Mouse (Mus musculus) hindbrain, embryonic 12.5 days (tissue): ENCODE data around the gene Hist1h4d. TPM values are rescaled to one million over a fixed set of nuclear protein-coding genes. Genes with fewer than 3 reads are reported as not detected.
"Not testable (repeated sequence)": the region's sequence is repeated elsewhere in the genome, so short reads cannot be mapped to it uniquely, and the experiment has no call there.

Experiments used
- ATAC-seq: fragments of 200-750 bp; cut with Nextera tagmentation; 2 replicates; pipeline ENCODE4 v1.8.0; 2017; ENCODE audit warnings: moderate TSS enrichment; ENCODE audit not compliant: low FRiP score
- H3K27ac ChIP-seq: fragments of 300-500 bp; sonication (generic); 2 replicates; pipeline ENCODE4 v1.5.1; 2016; ENCODE audit warnings: mild to moderate bottlenecking
- H3K27me3 ChIP-seq: fragments of 300-500 bp; sonication (generic); 2 replicates; pipeline ENCODE4 v1.6.1; 2016; ENCODE audit warnings: mild to moderate bottlenecking
- H3K36me3 ChIP-seq: fragments of 300-500 bp; sonication (generic); 2 replicates; pipeline ENCODE4 v1.6.1; 2016; ENCODE audit warnings: mild to moderate bottlenecking
- H3K4me1 ChIP-seq: fragments of 300-500 bp; sonication (generic); 2 replicates; pipeline ENCODE4 v1.6.1; 2016
- H3K4me2 ChIP-seq: fragments of 300-500 bp; sonication (generic); replicated peaks from 2 replicates; pipeline ENCODE4 v1.6.1; 2016; ENCODE audit warnings: mild to moderate bottlenecking
- H3K4me3 ChIP-seq: fragments of 300-500 bp; sonication (generic); 2 replicates; pipeline ENCODE4 v1.5.1; 2016; ENCODE audit warnings: mild to moderate bottlenecking
- H3K9ac ChIP-seq: fragments of 300-500 bp; sonication (generic); 2 replicates; pipeline ENCODE4 v1.6.1; 2016; ENCODE audit warnings: mild to moderate bottlenecking, moderate library complexity
- H3K9me3 ChIP-seq: fragments of 300-500 bp; sonication (generic); replicated peaks from 2 replicates; pipeline ENCODE4 v1.6.1; 2016; ENCODE audit warnings: mild to moderate bottlenecking
- WGBS: fragments of 180-500 bp; shearing (Covaris S2); methylation state at CpG from one replicate; pipeline ENCODE4 v1.1.7; 2016; 5-methylcytosine and 5-hydroxymethylcytosine counted together
- polyA plus RNA-seq: library from polyadenylated mRNA; unstranded; fragments of >200 nt; fragmentation: Nextera tagmentation; extraction: Ambion mirVana; gene quantifications from 2 replicates; pipeline ENCODE4 v1.2.1, GENCODE M21; 2016

Gene Hist1h4d
- polyA plus RNA-seq, 1 experiment from 2014 or later, result 82.3 TPM

DNA sequence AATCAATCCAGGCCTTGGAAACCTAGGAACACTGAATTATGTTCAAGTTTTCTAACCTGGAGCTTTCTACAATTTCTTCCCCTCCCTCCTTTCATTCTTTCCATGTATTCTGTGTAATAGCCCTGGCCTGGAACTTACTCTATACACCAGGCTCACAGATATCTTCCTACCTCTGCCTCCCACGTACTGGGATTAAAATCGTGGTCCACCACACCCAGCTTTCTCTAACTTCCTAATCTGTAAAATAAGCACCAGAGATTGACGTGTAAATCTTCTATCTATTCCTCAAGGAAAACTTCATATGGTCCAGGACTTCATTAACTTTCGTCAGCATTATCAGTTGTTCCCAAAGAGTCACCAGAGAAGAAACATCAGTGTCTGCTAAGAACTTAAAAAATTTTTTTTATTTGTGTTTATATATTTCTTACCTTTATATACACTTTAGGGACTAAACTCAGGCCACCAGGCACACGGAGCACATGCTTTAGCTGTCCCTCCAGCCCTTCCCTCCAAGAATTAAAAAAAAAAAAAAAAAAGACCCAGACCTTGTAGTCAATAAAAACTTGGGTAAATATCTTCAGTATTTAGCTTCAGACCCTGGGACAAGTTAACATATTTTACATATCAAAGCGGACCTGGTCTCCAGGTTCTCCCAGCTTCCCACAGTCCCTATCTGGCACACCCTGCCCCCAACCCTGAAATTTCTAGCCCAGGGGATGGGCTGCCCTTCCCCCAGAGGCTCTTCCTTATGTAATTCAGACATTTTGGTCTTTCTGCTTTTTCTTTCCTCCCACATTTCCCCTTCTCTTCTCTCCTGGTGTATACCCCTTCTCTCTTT lies 1.0 kb downstream of the Hist1h4d start:
- peak overlapping the region; percentile 84 for H3K27ac ChIP-seq
- H3K4me3 ChIP-seq, result peak overlapping the region; percentile 51
- ATAC-seq, result no peak
- 2% methylated on average over 6 of the region's 6 CpGs for WGBS
- H3K9ac ChIP-seq, result peak overlapping the region; percentile 68
- no peaks in the 10 kb centered on the region for H3K9me3 ChIP-seq
- peaks cover 24% of the 10 kb centered on the region for H3K4me1 ChIP-seq
- no peaks in the 10 kb centered on the region for H3K36me3 ChIP-seq
- no peaks in the 10 kb centered on the region for H3K27me3 ChIP-seq
- peak overlapping the region; percentile 87 for H3K4me2 ChIP-seq

DNA sequence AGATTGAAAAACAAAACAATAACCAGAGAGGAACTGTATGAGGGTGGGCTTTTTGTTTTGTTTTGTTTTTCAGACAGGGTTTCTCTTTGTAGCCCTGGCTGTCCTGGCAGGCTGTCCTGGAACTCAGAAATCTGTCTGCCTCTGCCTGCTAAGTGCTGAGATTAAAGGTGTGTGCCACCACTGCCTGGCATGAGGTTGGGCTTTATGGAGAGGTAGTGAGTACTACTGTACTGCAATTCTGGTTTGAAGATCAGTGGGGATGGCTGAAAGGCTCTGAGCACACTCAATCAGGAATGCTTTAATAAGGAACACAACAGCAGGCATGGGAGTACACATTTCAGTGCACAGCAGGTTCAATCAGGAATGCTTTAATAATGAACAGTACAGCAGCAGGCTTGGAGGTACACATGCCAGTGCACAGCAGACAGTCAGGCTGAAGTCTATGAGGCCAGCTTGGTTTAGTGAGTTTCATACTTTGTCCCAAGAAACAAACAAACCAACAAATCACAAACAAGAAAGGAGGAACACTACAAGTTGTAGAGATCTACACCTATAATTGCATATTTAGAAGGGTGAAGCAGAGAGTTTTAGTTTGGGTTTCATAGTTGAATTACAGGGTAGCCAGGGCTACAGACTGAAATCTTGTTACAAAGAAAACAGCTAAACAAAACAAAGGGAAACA lies 2.1 kb downstream of the Hist1h4d start:
- Histone ChIP-seq H3K27me3 (no peaks in the 10 kb centered on the region), H3K36me3 (no peaks in the 10 kb centered on the region), H3K9ac (peak overlapping the region; percentile 1; the same call in 1 of the 2 replicates), H3K27ac (peak overlapping the region; percentile 84), H3K4me3 (no peak overlapping the region), H3K9me3 (no peaks in the 10 kb centered on the region), H3K4me1 (peaks cover 24% of the 10 kb centered on the region), H3K4me2 (peak overlapping the region; percentile 15; the same call in 1 of the 2 replicates)
- ATAC-seq, result no peak

DNA sequence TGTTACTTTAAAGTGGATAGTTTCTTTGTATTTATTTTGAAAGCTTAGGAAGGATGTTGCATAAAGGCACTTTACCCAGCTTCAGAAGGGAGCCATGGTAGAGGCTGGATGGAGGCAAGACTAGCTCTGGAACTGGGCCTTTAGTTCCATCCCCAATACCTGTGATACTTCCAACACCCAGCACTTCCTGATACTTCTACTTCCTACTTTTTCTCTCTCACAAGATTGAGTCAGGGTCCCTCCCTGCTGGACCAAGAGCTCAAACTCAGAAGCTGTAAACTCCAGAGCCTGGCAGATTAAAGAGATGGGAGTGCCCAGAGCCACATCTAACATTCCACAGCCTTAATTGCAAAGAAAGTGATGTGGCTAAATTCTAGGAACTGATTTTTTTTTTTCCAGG lies 2.9 kb downstream of the Hist1h4d start:
- H3K9me3 ChIP-seq, result no peaks in the 10 kb centered on the region
- peak overlapping the region; percentile 94 for H3K27ac ChIP-seq
- peak overlapping the region; percentile 37; the same call in 1 of the 2 replicates for H3K4me3 ChIP-seq
- peaks cover 24% of the 10 kb centered on the region for H3K4me1 ChIP-seq
- peak overlapping the region; percentile 69 for H3K4me2 ChIP-seq
- no peaks in the 10 kb centered on the region for H3K27me3 ChIP-seq
- H3K36me3 ChIP-seq, result no peaks in the 10 kb centered on the region
- ATAC-seq, result no peak
- peak overlapping the region; percentile 75 for H3K9ac ChIP-seq

DNA sequence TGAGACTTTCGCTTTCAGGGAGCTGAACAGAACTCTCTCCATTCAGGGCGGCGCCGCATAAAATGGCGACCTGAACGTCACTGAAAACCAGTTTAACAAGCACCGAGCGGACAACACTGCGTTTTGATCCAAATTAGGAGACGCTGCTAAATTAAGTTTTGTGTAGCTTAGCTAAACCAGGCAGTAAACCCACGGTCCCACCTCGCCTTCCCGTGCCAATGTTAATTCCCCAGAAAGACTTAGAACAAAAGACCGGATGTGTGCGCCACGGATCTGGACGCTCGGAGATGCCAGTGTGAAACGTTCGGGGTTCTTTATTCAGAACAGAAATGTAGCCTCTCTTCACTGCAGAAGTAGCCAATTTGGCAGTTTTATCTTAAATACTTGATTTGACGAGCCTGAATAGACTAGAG lies 3.6 kb downstream of the Hist1h4d start:
- peak overlapping the region; percentile 69 for H3K4me2 ChIP-seq
- H3K27me3 ChIP-seq, result no peaks in the 10 kb centered on the region
- peaks cover 24% of the 10 kb centered on the region for H3K4me1 ChIP-seq
- peak overlapping the region; percentile 75 for H3K9ac ChIP-seq
- H3K4me3 ChIP-seq, result peak overlapping the region; percentile 37
- WGBS, result under 1% methylated on average over 21 of the region's 21 CpGs
- peak; percentile 23; the same call in 1 of the 2 replicates for ATAC-seq
- H3K27ac ChIP-seq, result peak overlapping the region; percentile 94
- H3K36me3 ChIP-seq, result no peaks in the 10 kb centered on the region
- H3K9me3 ChIP-seq, result no peaks in the 10 kb centered on the region

DNA sequence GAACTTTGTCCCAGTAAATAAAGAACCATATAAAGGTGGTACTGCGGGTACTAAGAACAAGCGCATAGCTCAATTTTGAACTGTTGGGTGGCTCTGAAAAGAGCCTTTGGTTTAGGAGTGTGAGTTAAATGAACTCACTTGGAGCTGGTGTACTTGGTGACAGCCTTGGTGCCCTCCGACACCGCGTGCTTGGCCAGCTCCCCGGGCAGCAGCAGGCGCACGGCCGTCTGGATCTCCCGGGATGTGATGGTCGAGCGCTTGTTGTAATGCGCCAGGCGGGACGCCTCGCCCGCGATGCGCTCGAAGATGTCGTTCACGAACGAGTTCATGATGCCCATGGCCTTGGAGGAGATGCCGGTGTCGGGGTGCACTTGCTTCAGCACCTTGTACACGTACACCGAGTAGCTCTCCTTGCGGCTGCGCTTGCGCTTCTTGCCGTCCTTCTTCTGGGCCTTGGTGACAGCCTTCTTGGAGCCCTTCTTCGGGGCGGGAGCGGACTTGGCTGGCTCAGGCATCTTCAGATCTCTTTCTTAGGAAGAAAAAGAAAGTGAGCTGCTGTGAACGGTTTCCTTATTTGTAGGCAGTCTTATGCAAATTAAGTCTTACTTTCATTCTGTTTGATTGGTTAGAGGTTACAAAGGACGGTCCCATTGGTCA lies 4.2 kb downstream of the Hist1h4d start:
- H3K9me3 ChIP-seq, H3K27me3 ChIP-seq, H3K36me3 ChIP-seq: not testable (repeated sequence)
- Histone ChIP-seq H3K4me3 (peak overlapping the region; percentile 37), H3K27ac (peak overlapping the region; percentile 94), H3K9ac (peak overlapping the region; percentile 75), H3K4me1 (peaks cover 24% of the 10 kb centered on the region), H3K4me2 (peak overlapping the region; percentile 69)
- WGBS, result 0% methylated on average over 23 of the region's 36 CpGs
- ATAC-seq, result peak; percentile 91

DNA sequence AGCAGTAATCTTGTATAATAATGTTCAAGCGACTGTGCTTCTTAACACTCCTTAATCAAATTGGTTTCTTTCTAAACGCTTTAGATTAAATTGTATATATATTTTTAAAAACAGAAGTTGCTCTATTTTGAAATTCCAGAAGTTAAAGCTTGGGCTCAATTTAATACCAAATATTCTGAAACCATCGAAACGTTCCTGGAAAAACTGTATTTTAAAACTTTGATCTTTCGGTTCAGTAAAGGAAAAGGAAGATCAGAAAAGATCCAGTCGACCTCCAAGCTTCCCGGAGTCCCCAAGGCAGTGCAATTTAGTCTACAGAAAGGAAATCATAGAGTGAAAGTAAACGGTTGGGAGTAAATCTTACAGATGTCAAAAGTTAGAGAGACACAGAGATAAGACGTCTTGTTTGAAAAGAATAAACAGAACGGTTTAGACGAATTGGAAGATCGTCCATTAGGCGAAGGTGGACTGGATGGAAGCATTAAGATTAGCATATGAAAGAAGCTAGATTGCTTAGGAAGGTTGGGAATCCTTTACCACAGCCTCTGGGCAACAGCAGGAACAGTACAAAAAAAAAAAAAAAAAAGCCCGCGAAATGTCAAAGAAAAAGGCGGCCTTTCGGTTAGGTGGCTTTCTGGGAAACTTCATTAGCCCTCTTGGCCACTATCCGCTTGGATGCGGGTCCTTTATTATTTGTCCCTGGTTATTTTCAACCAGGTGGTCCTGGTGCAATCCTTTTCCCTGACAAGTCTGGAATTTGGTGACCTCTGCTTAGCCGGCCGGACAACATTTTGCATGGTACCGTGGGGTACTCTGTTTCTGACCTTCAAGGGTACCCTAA lies 4.9 kb downstream of the Hist1h4d start:
- H3K9me3 ChIP-seq, result no peaks in the 10 kb centered on the region
- peak overlapping the region; percentile 49 for H3K9ac ChIP-seq
- peak overlapping the region; percentile 69 for H3K4me2 ChIP-seq
- peak overlapping the region; percentile 94 for H3K27ac ChIP-seq
- H3K4me3 ChIP-seq, result peak overlapping the region; percentile 37
- H3K4me1 ChIP-seq, result peaks cover 24% of the 10 kb centered on the region
- no peaks in the 10 kb centered on the region for H3K36me3 ChIP-seq
- ATAC-seq, result no peak
- WGBS, result 3% methylated on average over 22 of the region's 22 CpGs
- H3K27me3 ChIP-seq, result no peaks in the 10 kb centered on the region

DNA sequence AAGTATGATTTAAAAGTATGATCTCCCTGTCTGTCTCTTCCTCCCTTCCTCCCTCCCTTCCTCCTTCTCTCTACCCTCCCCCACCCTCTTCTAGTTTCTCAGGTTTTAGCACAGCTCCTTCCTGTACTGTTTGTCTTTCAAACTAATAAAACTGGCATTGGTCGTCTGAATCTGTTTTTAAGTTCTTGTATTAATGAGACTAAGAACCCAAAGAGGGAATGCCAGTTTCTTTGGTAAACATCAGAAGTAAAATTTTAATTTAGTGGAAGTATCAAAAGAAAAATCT lies 5.5 kb downstream of the Hist1h4d start:
- Histone ChIP-seq H3K4me2 (peak overlapping the region; percentile 69), H3K4me3 (peak overlapping the region; percentile 24; the same call in 1 of the 2 replicates), H3K9ac (peak overlapping the region; percentile 49; the same call in 1 of the 2 replicates), H3K4me1 (peaks cover 22% of the 10 kb centered on the region), H3K27me3 (no peaks in the 10 kb centered on the region), H3K36me3 (no peaks in the 10 kb centered on the region), H3K27ac (peak overlapping the region; percentile 87), H3K9me3 (no peaks in the 10 kb centered on the region)
- 9% methylated on average over 1 of the region's 1 CpGs for WGBS
- no peak for ATAC-seq

DNA sequence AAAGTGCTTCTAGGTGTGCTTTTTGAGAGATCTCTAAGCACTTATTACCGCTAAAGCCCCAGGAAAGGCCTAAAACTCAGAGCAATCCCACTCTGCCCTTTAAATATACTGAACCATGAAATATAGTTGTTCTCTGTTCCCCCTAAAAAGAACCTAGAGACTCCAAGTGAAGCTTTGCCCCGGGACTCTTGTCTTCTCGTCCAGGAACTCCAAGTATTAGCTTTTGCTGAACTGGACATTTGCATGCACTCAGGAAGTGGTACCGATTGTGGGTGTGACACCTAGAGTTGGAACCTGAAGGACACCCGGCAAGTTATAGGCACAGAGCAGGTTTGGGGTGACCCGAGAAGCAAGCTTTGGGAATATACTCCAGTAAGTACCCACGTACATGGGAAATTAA lies 9.8 kb downstream of the Hist1h4d start:
- H3K9ac ChIP-seq, result no peak overlapping the region
- H3K36me3 ChIP-seq, result no peaks in the 10 kb centered on the region
- no peak overlapping the region for H3K27ac ChIP-seq
- 92% methylated on average over 7 of the region's 7 CpGs for WGBS
- H3K4me2 ChIP-seq, result no peak overlapping the region
- peaks cover 2% of the 10 kb centered on the region; the same call in 1 of the 2 replicates for H3K4me1 ChIP-seq
- H3K27me3 ChIP-seq, result no peaks in the 10 kb centered on the region
- ATAC-seq, result no peak
- H3K9me3 ChIP-seq, result no peaks in the 10 kb centered on the region
- H3K4me3 ChIP-seq, result no peak overlapping the region

DNA sequence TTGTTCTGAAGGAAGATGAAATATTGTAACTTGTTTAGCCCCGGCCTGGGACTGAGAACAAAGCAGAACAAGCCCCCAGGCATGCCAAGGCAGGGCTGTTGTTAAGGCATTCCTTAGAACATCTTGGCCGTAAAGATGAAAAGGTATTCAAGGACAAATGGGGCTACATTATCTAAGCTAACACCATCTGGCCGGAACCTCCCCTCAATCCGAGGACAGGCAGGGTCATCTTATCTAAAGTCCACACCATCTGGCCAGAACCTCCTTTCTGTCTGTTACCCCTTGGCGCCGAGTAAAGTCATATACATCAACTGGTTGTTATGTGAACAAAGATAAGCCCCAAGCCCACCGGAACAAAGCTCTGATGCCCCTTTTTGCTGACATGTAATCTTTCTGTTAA lies 10.5 kb downstream of the Hist1h4d start:
- not testable (repeated sequence) for H3K27me3 ChIP-seq, H3K27ac ChIP-seq, H3K4me1 ChIP-seq, ATAC-seq, H3K9me3 ChIP-seq, H3K4me2 ChIP-seq, H3K9ac ChIP-seq, H3K4me3 ChIP-seq, H3K36me3 ChIP-seq
- WGBS, result 88% methylated on average over 7 of the region's 7 CpGs

DNA sequence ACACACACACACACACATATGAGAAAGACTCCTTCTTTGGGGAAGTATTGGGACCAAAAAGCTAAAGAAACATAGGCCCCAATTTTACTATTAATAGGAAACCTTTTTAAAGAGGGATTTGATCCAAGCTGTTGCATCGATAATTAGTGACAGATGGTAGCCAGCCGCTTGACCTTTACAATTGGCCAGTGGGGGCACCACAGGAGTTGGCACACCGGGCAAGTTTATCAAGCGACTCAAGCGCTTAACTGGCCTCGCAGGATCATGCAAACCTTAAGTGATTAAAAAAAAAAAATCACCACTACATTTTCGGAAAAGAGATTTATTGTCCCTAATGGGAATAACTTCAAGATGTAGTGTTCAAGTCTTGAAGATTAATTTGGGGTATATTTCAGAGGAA lies 11.2 kb downstream of the Hist1h4d start:
- Histone ChIP-seq H3K27ac (no peak overlapping the region), H3K36me3 (no peaks in the 10 kb centered on the region), H3K4me1 (no peaks in the 10 kb centered on the region), H3K4me3 (no peak overlapping the region), H3K4me2 (no peak overlapping the region), H3K9ac (no peak overlapping the region), H3K9me3 (no peaks in the 10 kb centered on the region), H3K27me3 (no peaks in the 10 kb centered on the region)
- 82% methylated on average over 7 of the region's 7 CpGs for WGBS
- ATAC-seq, result no peak

DNA sequence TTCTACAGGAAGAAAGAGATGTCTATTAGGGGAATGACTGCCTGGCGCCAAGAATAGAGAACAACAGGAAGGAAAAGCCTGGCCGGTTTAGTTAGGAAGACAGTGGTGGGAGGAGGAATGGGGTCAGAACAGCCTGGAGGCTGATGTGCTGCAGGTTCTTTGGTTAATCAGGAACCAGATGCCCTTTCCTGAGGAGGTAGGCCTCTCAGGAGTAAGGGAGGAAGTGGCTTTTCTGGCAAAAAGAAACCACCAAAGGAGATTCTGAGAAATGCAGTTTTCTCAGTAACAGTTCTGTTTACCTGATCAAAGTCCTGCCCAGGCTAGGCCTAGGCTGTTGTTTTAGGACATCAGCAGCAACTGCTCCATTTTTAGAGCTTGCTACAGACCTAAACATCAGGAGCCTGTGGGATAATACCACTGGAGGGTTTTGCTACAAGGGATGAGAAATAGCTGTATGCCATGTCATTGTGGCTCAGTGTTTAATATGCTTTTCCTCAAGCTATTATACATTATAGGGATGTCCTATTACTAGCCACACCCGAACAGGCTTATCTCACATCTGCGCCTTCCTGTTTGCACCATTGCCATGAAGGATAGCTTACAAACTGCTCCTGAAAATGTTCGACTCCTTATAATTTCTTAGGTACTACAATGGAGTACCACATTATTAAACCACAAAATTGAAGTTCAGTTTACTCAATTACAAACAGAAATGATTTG lies 11.8 kb downstream of the Hist1h4d start:
- H3K9me3 ChIP-seq, result no peaks in the 10 kb centered on the region
- no peak overlapping the region for H3K9ac ChIP-seq
- ATAC-seq, result no peak
- no peak overlapping the region for H3K4me2 ChIP-seq
- H3K4me1 ChIP-seq, result no peaks in the 10 kb centered on the region
- no peaks in the 10 kb centered on the region for H3K27me3 ChIP-seq
- H3K27ac ChIP-seq, result no peak overlapping the region
- WGBS, result 82% methylated on average over 5 of the region's 5 CpGs
- no peaks in the 10 kb centered on the region for H3K36me3 ChIP-seq
- no peak overlapping the region for H3K4me3 ChIP-seq
